Mouse (Mus musculus) brain, embryonic 14.5 days (tissue): ENCODE measurements around the gene Prpf4.

Experiments used
- CTCF ChIP-seq: fragments of 200-500 bp; IDR thresholded peaks from 2 replicates; pipeline ENCODE4 v1.5.1; 2012; ENCODE audit warnings: inconsistent platforms, mild to moderate bottlenecking, moderate library complexity, borderline replicate concordance; ENCODE audit not compliant: insufficient read depth, insufficient read length; ENCODE audit errors: extremely low read depth
- POLR2A ChIP-seq: fragments of 200-500 bp; IDR thresholded peaks from 2 replicates; pipeline ENCODE4 v1.6.1; 2012; ENCODE audit warnings: mild to moderate bottlenecking, inconsistent platforms, borderline replicate concordance; ENCODE audit not compliant: poor library complexity, insufficient read depth, insufficient read length, severe bottlenecking; ENCODE audit errors: extremely low read depth

DNA sequence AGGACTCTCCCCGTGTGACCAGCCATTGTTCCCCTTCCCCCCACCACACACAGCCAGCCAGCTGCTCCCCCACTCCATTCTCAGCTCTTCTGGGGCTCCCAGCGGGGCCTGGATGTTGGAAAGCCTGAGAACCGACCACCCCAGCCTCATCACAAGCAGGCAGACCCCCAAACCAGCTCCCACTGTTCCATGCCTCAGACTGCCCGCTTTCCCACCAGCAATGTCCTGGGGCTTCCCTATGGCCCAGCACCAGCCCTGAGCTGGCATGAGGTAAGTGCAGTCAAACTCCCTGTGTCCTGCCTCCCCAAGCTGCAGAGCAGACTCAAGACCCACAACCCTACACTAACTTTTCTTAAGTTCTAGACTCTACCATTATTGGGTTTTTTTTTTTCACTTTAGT, 2.5 kb upstream of the Prpf4 start:
- TF ChIP-seq POLR2A (no peak), CTCF (no peak)
